Mouse (Mus musculus): ENCODE measurements around the gene Cep112.
A peak's percentile ranks its signal among the peaks of the same experiment; 100 is the strongest.

The Cep112 gene

GRCm38 (mm10) chr11:108424889-108425591, at the start of gene Cep112:
Cep112 (plus strand) TSS chr11:108425192.
- peak; percentile 56 for DNase-seq (ENCODE audit: low spot score)

DNA sequence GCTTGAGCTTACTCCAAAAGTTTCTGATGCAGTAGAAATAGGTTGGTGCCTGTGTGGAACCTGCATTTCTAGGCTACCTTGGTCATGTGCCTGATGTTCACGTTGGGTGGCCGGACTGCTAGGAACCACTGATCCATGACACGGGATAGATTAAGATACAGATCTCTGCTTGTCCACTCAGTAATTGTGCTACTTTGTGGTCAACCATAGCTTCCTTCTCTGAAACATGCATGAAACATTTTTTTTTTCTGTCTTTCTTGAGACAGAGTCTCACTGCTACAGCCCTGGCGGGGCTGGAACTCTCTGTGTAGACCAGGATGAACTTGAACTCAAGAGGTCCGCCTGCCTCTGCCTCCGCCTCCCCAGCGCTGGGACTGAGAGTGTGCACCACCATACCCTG, 48.2 kb upstream of the Cep112 start:
- no peak for DNase-seq (ENCODE audit: low spot score)

GRCm38 (mm10) chr11:108377680-108378362, 47.2 kb upstream of the Cep112 start:
- DNase-seq (ENCODE audit: low spot score) = peak; percentile 68

- DNase-seq (ENCODE audit: low spot score) = no peak
Observed at GRCm38 (mm10) chr11:108378363-108378751, 46.6 kb upstream of the Cep112 start.

- DNase-seq (ENCODE audit: low spot score) = no peak
Observed at GRCm38 (mm10) chr11:108382664-108383063, 42.3 kb upstream of the Cep112 start.

GRCm38 (mm10) chr11:108384920-108385665, 39.9 kb upstream of the Cep112 start:
- DNase-seq (ENCODE audit: low spot score) = no peak

- DNase-seq (ENCODE audit: low spot score) = no peak
Observed at GRCm38 (mm10) chr11:108385666-108386024, 39.3 kb upstream of the Cep112 start.

GRCm38 (mm10) chr11:108395061-108395460, 29.9 kb upstream of the Cep112 start:
- no peak for DNase-seq (ENCODE audit: low spot score)

- no peak for DNase-seq (ENCODE audit: low spot score)
Observed at GRCm38 (mm10) chr11:108396076-108396829, 28.7 kb upstream of the Cep112 start.

GRCm38 (mm10) chr11:108409876-108410644, 14.9 kb upstream of the Cep112 start:
- DNase-seq (ENCODE audit: low spot score) = no peak

GRCm38 (mm10) chr11:108416360-108416759, 8.6 kb upstream of the Cep112 start:
- no peak for DNase-seq (ENCODE audit: low spot score)

DNA sequence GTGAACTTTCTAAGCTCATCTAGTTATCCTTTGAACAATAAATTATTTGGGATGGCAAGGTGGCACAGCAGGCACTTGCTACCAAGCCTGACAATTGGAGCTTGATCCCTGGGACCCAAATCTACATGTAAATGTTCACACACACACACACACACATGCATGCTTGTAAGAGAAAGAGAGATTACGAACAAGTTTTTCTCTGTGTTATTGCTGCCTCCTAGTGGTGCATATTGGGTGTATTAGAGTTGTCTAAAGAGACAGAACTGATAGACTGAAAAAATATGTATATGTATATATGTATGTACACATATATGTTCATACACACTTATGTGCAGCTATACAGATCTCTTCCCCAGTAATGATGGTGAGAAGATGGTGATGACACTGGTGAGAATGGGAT, 6.5 kb upstream of the Cep112 start:
- no peak for DNase-seq (ENCODE audit: low spot score)

- no peak for DNase-seq (ENCODE audit: low spot score)
Observed at GRCm38 (mm10) chr11:108419242-108419641, 5.8 kb upstream of the Cep112 start.

- DNase-seq (ENCODE audit: low spot score) = no peak
Observed at GRCm38 (mm10) chr11:108420751-108421150, 4.2 kb upstream of the Cep112 start.

DNA sequence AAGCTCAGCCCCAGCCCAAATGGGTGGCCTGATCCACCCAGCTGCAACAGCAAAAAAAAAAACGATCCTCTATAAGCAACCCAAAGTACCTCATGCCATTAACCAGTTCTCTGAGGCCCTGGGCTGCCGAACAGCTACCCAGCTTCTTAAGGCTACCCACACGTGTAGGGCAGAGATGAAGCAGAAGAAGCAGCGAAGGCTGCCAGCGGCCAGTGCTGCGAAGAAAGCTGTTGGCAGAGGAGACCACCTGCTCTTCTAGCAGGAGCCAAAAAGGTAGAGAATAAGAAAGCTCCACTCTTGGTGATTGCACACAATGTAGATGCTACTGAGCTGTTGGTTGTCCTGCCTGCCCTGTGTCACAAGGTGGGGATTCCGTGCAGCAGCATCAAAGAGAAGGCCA, 1.8 kb upstream of the Cep112 start:
- no peak for DNase-seq (ENCODE audit: low spot score)

GRCm38 (mm10) chr11:108424111-108424510, 881 bp upstream of the Cep112 start:
- no peak for DNase-seq (ENCODE audit: low spot score)

- DNase-seq (ENCODE audit: low spot score) = no peak
Observed at GRCm38 (mm10) chr11:108425592-108425921, 565 bp downstream of the Cep112 start.

GRCm38 (mm10) chr11:108426086-108426485, 1.1 kb downstream of the Cep112 start:
- DNase-seq (ENCODE audit: low spot score) = no peak

DNA sequence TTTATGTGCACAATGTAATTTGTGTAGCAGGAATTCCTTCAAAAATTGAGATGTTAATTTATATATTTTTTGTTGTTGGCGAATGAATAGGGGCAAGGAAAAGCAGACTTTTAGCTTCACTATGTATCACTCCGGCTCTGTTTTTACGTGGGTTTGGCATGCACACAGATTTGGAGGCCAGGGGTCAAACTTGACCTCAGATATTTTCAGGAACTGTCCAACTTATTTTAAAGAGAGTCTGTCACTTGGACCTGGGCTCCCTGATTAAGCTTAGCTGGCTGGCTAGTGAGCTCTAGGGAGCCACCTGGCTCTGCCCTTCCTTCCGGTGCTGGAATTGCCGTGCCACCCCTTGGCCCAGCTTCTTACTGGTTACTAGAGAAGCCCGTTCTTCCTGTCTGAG, 2.2 kb downstream of the Cep112 start:
- no peak for DNase-seq (ENCODE audit: low spot score)

- no peak for DNase-seq (ENCODE audit: low spot score)
Observed at GRCm38 (mm10) chr11:108429076-108429475, 4.1 kb downstream of the Cep112 start.

DNA sequence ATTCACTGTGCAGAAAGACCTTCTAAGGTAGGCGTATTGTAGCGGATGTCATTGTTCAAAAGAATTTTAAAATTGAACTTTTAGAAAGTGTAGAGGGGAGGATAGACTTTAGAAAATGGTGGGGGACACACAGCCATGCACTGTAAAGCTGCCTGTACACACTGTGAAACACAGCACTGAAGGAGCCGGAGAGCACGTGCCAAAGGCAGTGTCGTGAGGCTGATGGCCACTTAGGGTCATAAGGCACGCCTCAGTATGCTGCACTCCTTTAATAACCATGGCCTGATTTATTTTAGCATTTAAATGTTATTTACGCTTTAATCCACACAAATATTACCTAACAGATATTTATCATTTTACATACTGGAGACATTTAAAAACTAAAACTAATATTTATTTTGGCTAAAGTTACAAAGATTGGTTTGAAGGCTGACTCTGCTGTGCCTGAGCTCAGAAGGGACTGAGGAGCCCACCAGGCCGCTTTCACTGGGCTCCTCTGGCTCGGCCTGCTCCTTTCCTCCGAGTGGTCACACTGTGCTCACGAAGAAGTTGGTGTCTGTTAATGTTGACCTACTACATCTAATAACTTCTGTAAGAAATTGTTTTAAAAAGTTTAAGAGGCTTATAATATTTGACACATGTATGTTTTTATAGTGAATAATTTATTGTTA, 19.0 kb downstream of the Cep112 start:
- DNase-seq (ENCODE audit: low spot score) = no peak
